Mouse (Mus musculus) embryonic fibroblast, embryonic 13.5 days (primary cell): Measurements from ENCODE around the gene Nrg3.

Experiments
- CTCF ChIP-seq: IDR thresholded peaks from 2 replicates; pipeline ENCODE4 v1.5.1; 2011; ENCODE audit warnings: mild to moderate bottlenecking, control low read depth, low read length, moderate library complexity, borderline replicate concordance; ENCODE audit not compliant: insufficient read depth
- POLR2A ChIP-seq: IDR thresholded peaks from 2 replicates; pipeline ENCODE4 v1.6.1; 2011; ENCODE audit warnings: low read depth, mild to moderate bottlenecking, control low read depth, low read length, moderate library complexity

DNA sequence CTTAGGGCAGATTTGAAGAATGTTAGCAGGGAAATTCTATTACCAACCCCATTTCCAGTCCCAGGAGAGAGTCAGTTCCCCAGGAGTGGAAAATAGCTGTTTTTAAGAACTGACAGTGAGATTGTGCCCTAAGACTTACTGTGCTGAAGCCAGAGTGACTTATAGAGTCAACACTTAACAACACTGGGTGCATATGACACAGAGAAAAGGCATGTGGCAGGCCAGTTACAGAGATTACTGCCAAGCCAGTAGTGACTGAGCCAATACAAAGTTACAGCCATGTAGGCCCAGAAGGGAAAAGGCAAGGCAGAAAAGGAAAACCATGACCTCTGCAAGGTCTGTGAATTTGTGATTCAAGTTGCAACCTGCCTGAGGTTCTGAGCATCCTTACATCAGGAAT lies 1098.2 kb downstream of the Nrg3 start:
- no peak for TF ChIP-seq CTCF
- no peak for TF ChIP-seq POLR2A
